Mouse (Mus musculus) spleen, adult 2 months (tissue): ENCODE results near the gene Gm20388.

Source experiments
- CTCF ChIP-seq: fragments of 200-500 bp; IDR thresholded peaks from 2 replicates; pipeline ENCODE4 v1.5.1; 2011; ENCODE audit warnings: mild to moderate bottlenecking, inconsistent platforms; ENCODE audit not compliant: insufficient read depth, insufficient read length, insufficient replicate concordance; ENCODE audit errors: extremely low read depth
- POLR2A ChIP-seq: fragments of 200-500 bp; IDR thresholded peaks from 2 replicates; pipeline ENCODE4 v1.6.1; 2011; ENCODE audit warnings: low read depth, low read length, inconsistent platforms

- TF ChIP-seq CTCF (no peak), POLR2A (no peak)
Measured at GRCm38 (mm10) chr8:122180116-122180515, 2269.5 kb downstream of the Gm20388 start.
